Mouse (Mus musculus) regulatory T cell (primary cell): ENCODE measurements around the gene Magi2.
"Not testable (repeated sequence)": the region's sequence is repeated elsewhere in the genome, so short reads cannot be mapped to it uniquely, and the experiment has no call there.

Experiments
- in situ Hi-C: fragments of 300-600 bp; cut with MboI, MseI; formaldehyde crosslinking; loops from one replicate; pipeline ENCODE4 v1.15.1; 2025; ENCODE audit warnings: high pct_unique_total_duplicates

Magi2 gene

DNA sequence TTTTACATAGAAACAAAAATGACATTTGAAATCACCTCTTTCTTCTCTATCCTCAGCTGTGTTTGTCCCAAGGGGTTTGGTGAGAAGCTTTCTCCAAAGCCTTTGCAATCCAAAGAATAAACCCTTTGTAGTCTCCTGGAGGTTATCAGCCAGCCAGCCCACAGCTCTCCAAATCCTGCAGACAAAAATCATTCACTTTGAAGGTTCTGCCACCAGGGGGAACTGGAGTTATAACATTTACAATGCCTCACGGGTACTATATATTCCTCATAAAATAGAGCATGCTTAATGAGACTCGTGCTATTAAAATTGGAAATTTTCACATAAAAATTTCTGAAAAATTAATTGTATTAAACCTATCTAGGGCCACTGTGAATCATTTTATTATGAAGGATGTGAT lies 202.5 kb downstream of the Magi2 start:
- in situ Hi-C loops: no loop called here

GRCm38 (mm10) chr5:19462541-19462940 lies 235.7 kb downstream of the Magi2 start:
- in situ Hi-C loops: no loop called here

DNA sequence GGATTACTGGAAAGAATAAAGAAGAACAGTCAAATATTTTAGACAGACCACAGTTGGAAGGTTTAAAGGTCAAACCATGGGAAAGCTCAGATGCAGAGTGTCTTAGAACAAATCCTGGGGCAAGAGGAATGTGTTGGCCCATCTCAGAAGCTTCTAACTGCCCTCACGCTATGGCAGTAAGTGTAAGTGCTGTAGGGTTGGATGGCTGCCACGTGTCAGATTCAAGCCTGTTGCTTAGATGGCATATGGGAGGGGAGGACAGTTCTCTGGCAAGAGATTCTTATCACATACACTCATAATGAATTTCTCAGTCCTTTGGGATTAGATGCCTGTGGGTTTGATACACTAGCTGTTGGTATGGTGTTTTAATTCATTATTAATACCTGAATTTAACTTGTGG lies 238.5 kb downstream of the Magi2 start:
- in situ Hi-C loops: no loop called here

DNA sequence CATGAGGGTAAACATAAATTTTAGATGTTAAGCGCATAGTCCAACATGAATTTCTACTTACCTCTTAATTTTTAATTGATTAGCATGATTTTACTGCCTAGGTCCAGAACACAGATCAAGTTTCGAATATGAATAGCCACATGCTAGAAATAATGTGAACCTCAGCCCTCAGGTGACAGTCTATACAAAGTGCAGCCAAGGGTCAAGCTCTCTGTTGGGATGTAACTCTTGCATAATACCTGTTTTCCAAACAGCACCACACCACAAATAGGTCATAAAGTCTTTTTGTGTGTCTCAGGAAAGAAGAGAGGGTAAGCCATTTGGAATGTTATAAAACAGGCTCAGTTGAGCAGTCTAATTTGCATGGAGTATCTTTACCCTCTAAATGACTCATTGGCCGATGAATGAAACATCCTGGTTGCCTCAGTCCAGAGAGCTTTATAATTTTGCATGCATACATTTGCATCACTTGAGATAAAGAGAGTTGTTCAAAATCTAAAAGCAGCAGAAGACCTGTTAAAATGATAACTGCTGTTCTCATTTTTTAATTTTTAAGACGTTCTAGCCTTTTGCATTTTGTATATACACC lies 246.1 kb downstream of the Magi2 start:
- in situ Hi-C loops: no loop called here

DNA sequence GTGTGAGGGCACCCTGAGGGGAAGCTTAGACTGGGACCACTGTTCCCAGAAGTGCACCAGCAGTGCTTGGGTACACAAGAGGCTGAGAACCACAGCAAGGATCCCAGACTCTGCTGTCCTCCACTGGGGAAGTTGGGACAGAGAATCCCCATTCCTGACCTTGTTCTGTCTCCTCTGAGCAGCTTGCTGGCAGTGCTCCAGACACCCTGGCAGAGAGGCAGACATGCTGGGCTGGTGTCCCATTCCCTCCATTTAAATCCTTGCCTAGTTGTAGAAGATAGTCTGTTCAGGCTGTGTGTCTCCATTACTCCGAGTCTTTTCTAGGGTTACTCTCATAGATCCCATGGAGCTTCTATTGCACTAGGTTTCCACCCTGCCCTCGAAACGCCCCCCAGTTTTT lies 256.1 kb downstream of the Magi2 start:
- in situ Hi-C loops: no loop called here

GRCm38 (mm10) chr5:19487947-19488346 lies 261.1 kb downstream of the Magi2 start:
- in situ Hi-C loops: no loop called here

DNA sequence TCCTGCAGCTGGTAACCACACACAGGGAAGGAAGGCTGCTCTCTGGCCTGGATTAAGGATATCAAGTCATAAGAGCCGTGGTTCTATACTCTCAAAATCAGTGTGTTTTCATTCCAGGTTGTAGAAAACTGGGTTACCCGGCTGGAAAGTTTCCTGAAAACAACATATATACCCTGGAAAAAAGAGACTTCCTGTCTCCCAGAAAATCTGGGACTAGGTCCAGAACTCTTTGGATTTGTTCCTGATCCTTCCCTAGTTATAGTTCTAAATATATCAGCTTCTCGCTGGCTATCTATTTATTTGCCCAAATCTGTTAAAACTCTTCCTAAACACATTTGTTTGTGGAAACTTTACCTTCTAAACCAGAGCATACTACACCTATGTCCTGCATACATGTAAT lies 274.2 kb downstream of the Magi2 start:
- in situ Hi-C loops: no loop called here

DNA sequence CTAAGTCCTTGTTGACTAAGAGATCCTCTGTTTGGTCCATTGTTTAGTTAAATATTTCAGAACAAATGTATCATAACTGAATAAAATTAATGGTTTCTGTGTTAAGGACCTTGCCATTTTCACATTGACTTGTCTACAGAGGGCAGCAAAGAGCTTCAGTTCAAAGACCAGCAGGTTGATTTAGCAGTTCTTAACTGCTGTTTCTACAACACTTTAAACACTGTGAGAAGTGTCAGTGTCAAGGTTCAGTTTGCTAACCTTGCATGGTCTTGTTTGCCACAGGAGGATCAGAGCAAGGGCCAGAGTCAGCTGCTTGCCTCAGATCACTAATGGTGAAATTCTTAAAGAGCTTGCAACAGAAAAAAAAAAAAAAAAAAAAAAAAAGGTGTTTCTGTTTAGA lies 295.3 kb downstream of the Magi2 start:
- in situ Hi-C loops: no loop called here

DNA sequence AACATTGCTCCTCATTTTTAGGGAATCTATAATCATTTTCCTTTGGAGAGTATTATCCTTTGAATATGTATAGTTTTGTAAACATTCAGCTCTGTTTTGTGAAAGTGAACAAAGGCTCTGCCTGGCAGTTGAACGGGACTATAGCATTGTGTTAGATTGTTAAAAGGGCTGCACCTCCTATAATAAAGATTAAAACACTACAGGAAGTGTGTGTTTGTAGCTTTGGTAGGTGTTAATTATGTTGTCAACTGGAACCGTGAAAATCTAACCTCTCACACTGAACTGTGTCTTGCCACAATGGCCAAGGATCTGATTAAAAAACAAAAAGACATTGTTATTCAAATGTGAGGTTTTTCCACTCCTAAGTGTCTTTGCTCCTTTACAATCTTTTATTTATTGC lies 312.5 kb downstream of the Magi2 start:
- in situ Hi-C loops: no loop called here

DNA sequence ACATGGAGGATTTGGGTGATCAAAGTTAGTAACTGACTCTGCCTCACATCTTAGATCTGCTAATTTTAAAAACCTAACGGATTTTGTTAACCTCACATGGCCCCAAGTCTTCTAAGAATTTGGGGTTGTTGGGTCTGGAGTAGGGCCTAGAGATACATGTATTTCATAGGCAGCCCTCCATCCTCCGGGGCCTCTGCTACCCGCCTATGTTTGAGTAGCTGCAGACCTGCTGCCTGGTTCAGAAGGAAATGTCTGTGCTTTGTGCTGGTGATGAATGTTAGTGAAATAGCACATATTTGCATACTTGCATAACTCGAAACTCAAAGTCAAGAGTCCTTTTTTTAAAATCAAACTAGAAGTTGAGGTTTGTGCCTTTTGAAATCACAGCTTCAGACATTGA lies 319.6 kb downstream of the Magi2 start:
- in situ Hi-C loops: no loop called here

GRCm38 (mm10) chr5:19546900-19547299 lies 320.1 kb downstream of the Magi2 start:
- in situ Hi-C loops: no loop called here

DNA sequence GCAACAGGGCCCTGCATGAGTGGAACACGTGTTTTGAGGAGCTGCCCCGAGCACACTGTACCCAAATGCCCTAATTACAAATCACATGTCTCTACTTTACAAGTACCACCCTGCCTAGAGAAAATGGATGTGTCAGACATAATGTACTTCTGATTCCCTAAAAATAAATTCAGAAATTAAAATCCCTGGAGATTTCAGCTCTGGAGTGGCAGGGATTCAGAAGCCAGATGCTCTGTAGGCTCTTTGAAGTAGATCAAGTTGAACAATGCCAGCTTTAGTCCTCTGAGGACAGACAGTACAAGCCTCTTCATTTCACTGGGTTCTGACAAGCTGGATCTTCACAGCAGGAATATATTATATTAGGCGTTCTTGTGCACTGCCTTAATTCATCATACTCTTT lies 326.7 kb downstream of the Magi2 start:
- in situ Hi-C loops: no loop called here

GRCm38 (mm10) chr5:19565636-19566035 lies 338.8 kb downstream of the Magi2 start:
- in situ Hi-C loops: no loop called here

- in situ Hi-C loops: not testable (repeated sequence)
Measured at GRCm38 (mm10) chr5:19566136-19566535, 339.3 kb downstream of the Magi2 start.

- in situ Hi-C loops: no loop called here
Measured at GRCm38 (mm10) chr5:19607700-19608099, 380.9 kb downstream of the Magi2 start.

DNA sequence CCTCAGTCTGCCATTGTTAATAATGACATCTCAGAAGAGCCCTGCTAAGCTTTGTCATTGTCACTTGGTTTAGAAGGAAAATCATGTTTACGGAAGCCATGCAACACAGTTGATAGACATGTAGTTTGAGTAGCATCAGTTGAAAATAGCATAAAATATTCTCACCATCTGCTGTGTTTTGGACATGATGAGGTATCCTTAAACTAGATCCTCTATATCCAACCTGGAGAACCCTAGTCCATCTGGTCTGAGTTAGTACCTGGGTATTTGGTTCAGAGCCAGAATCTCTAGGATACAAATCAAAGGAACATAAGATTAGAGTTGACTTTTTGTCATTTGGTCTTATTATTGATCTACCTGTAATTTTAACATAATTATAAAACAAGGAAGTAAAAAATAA lies 385.0 kb downstream of the Magi2 start:
- in situ Hi-C loops: no loop called here

DNA sequence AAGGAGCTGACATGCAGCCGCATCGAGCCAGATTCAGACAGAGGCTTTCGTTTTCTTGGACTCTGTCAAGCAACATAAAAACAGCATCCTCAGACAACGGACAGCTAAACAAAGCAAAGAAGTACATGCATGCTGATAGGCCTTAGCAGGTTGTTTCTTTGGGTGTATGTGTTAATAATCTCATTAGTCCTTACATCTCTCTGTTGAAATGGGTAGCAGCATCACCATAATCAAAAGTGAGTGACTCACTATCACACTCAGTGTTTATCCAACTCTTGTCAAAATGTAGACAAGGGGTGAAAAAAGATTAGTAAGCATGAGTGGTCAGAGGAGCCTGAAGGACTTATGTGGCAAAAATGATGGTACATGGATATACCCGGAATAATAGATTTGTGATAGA lies 394.8 kb downstream of the Magi2 start:
- in situ Hi-C loops: no loop called here

DNA sequence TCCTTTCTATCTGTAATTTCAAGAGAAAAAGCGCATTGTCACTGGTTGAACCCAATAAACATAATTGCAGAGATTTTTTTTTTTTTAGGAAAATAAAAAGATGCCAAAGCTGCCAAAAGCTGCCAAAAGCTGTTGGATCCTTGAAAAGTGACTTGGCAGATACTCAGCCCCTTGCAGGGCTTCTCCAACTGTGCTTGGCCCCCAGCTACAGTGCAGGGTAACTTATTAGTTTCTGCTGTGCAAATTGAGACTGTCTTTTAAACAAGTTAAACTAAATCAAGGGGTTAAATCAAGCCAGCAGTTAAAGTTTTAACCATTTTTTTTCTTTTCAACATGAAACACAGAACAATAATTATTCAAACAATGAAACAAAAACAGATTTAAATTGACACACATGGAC lies 407.1 kb downstream of the Magi2 start:
- in situ Hi-C loops: no loop called here

DNA sequence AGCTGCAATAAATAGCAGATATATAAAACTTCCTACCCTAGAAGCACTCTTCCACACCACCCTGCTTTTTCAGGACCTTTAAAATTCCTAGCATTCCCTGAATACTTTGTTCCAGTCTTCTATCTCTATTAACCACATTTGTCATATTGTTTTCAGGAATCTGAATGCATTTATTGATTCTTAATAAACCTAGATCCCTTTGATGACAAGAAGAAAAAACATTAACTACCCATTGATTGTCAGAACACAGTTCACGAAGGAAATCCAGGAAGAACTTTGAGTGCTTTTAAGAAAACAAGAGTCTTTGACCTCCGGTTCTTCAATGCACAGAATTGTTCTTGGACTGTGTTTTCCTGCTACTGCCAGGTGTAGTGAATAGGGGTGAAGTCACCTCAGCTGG lies 411.0 kb downstream of the Magi2 start:
- in situ Hi-C loops: no loop called here

- in situ Hi-C loops: no loop called here
Measured at GRCm38 (mm10) chr5:19655986-19656385, 429.1 kb downstream of the Magi2 start.

GRCm38 (mm10) chr5:19666416-19666815 lies 439.6 kb downstream of the Magi2 start:
- in situ Hi-C loops: no loop called here

DNA sequence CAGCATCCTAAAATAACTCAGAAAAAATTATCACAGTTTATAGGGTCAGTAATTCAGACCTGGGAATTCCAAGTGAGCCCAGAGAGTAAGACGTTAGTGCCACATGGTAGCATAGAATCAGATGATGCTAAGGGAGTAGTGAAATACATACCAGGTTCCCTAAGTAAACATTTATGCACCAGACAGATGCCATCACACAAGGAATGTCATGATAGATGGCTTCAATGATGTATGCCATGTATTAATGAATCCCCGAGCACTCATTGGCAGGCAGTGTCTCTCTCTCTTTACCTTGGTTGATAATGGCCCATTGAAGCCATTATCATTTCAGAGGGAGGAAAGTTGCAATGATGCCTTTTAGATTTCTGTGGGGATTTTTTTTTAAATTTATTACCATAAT lies 490.5 kb downstream of the Magi2 start:
- in situ Hi-C loops: no loop called here

DNA sequence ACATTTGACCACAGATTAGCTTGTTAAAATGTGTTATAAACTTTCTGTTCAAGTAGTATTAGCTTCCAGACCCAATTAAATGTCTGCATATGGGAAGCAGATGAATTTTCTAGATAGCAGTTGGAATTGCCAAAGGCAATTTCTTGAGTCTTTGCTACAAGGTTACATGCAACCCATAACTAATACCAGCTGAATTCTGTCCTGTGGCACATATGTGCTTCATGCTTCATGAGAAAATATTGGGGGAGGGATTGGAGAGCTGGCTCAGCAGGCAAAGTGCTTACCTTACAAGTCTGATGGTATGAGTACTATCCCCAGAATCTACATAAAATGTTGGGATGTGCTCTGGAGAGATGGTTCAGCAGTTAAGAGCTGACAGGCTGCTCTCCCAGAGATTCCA lies 499.4 kb downstream of the Magi2 start:
- in situ Hi-C loops: no loop called here

GRCm38 (mm10) chr5:19745376-19745775 lies 518.5 kb downstream of the Magi2 start:
- in situ Hi-C loops: no loop called here
